Mouse (Mus musculus): Measurements from ENCODE around the gene Ckm. TPM values are rescaled to one million over a fixed set of nuclear protein-coding genes. Genes with fewer than 3 reads are reported as not detected.

Gene Ckm
- polyA plus RNA-seq, 1 experiment from 2014 or later: 28.2 TPM

GRCm38 (mm10) chr7:19409753-19410152, 5.2 kb downstream of the Ckm start:
- H3K4me2 ChIP-seq (replicated peaks; ENCODE audit: low read depth, low read length): no peak overlapping the region
- H3K27me3 ChIP-seq (ENCODE audit: insufficient read depth, low read length): peaks cover 5% of the 10 kb centered on the region
- peaks cover 4% of the 10 kb centered on the region; the same call in 1 of the 2 replicates for H3K4me1 ChIP-seq (ENCODE audit: insufficient read depth, low read length)
- H3K9me3 ChIP-seq (ENCODE audit: low read length): 0 out of 2 replicates have a peak, but pooled peaks cover 6% of the 10 kb centered on the region
- ATAC-seq (ENCODE audit: low FRiP score, low TSS enrichment): no peak
- no peak overlapping the region for H3K27ac ChIP-seq (ENCODE audit: low read length)
- H3K36me3 ChIP-seq (ENCODE audit: insufficient read depth, low read length): no peaks in the 10 kb centered on the region
- 30% methylated on average over 6 of the region's 6 CpGs for WGBS
- no peak overlapping the region for H3K4me3 ChIP-seq (ENCODE audit: low read length)
- no peak overlapping the region for H3K9ac ChIP-seq (replicated peaks; ENCODE audit: low read length)

DNA sequence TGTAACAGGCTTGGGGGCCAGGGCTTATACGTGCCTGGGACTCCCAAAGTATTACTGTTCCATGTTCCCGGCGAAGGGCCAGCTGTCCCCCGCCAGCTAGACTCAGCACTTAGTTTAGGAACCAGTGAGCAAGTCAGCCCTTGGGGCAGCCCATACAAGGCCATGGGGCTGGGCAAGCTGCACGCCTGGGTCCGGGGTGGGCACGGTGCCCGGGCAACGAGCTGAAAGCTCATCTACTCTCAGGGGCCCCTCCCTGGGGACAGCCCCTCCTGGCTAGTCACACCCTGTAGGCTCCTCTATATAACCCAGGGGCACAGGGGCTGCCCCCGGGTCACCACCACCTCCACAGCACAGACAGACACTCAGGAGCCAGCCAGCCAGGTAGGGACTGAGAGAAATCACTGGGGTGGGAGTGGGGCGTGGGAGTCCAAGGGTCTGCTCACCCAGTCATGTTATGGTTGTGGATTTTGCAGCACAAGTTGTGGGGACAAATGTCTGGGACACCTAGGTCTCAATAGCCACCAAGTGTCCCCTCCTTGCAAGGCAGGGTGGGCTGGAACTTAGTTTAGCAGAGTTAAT, 6.3 kb downstream of the Ckm start:
- Histone ChIP-seq H3K9me3 (ENCODE audit: low read length) (0 out of 2 replicates have a peak, but pooled peaks cover 6% of the 10 kb centered on the region), H3K4me2 (replicated peaks; ENCODE audit: low read depth, low read length) (no peak overlapping the region), H3K27me3 (ENCODE audit: insufficient read depth, low read length) (no peaks in the 10 kb centered on the region), H3K4me3 (ENCODE audit: low read length) (no peak overlapping the region), H3K36me3 (ENCODE audit: insufficient read depth, low read length) (no peaks in the 10 kb centered on the region), H3K27ac (ENCODE audit: low read length) (no peak overlapping the region), H3K4me1 (ENCODE audit: insufficient read depth, low read length) (peaks cover 4% of the 10 kb centered on the region; the same call in 1 of the 2 replicates), H3K9ac (replicated peaks; ENCODE audit: low read length) (no peak overlapping the region)
- no peak for ATAC-seq (ENCODE audit: low FRiP score, low TSS enrichment)
- 71% methylated on average over 11 of the region's 11 CpGs for WGBS

- no peaks in the 10 kb centered on the region for H3K27me3 ChIP-seq (ENCODE audit: insufficient read depth, low read length)
- no peak overlapping the region for H3K4me3 ChIP-seq (ENCODE audit: low read length)
- H3K4me2 ChIP-seq (replicated peaks; ENCODE audit: low read depth, low read length): no peak overlapping the region
- no peak for ATAC-seq (ENCODE audit: low FRiP score, low TSS enrichment)
- H3K36me3 ChIP-seq (ENCODE audit: insufficient read depth, low read length): no peaks in the 10 kb centered on the region
- H3K9me3 ChIP-seq (ENCODE audit: low read length): 0 out of 2 replicates have a peak, but pooled peaks cover 6% of the 10 kb centered on the region
- H3K4me1 ChIP-seq (ENCODE audit: insufficient read depth, low read length): peaks cover 4% of the 10 kb centered on the region; the same call in 1 of the 2 replicates
- H3K27ac ChIP-seq (ENCODE audit: low read length): no peak overlapping the region
- H3K9ac ChIP-seq (replicated peaks; ENCODE audit: low read length): no peak overlapping the region
- WGBS: 84% methylated on average over 5 of the region's 5 CpGs
These were observed 7.2 kb downstream of the Ckm start for GRCm38 (mm10) chr7:19411783-19412182.

GRCm38 (mm10) chr7:19413525-19413924, 8.9 kb downstream of the Ckm start:
- no peak overlapping the region for H3K4me2 ChIP-seq (replicated peaks; ENCODE audit: low read depth, low read length)
- no peak overlapping the region for H3K4me3 ChIP-seq (ENCODE audit: low read length)
- H3K36me3 ChIP-seq (ENCODE audit: insufficient read depth, low read length): no peaks in the 10 kb centered on the region
- peaks cover 4% of the 10 kb centered on the region; the same call in 1 of the 2 replicates for H3K27me3 ChIP-seq (ENCODE audit: insufficient read depth, low read length)
- H3K4me1 ChIP-seq (ENCODE audit: insufficient read depth, low read length): peaks cover 4% of the 10 kb centered on the region; the same call in 1 of the 2 replicates
- H3K9me3 ChIP-seq (ENCODE audit: low read length): 0 out of 2 replicates have a peak, but pooled peaks cover 6% of the 10 kb centered on the region
- 84% methylated on average over 3 of the region's 3 CpGs for WGBS
- ATAC-seq (ENCODE audit: low FRiP score, low TSS enrichment): no peak
- no peak overlapping the region for H3K27ac ChIP-seq (ENCODE audit: low read length)
- H3K9ac ChIP-seq (replicated peaks; ENCODE audit: low read length): no peak overlapping the region

- H3K4me3 ChIP-seq (ENCODE audit: low read length): no peak overlapping the region
- H3K4me1 ChIP-seq (ENCODE audit: insufficient read depth, low read length): 0 out of 2 replicates have a peak, but pooled peaks cover 6% of the 10 kb centered on the region
- H3K27me3 ChIP-seq (ENCODE audit: insufficient read depth, low read length): peaks cover 35% of the 10 kb centered on the region
- H3K9ac ChIP-seq (replicated peaks; ENCODE audit: low read length): no peak overlapping the region
- no peaks in the 10 kb centered on the region for H3K36me3 ChIP-seq (ENCODE audit: insufficient read depth, low read length)
- no peak overlapping the region for H3K4me2 ChIP-seq (replicated peaks; ENCODE audit: low read depth, low read length)
- H3K9me3 ChIP-seq (ENCODE audit: low read length): 0 out of 2 replicates have a peak, but pooled peaks cover 6% of the 10 kb centered on the region
- no peak overlapping the region for H3K27ac ChIP-seq (ENCODE audit: low read length)
- 67% methylated on average over 15 of the region's 15 CpGs for WGBS
- ATAC-seq (ENCODE audit: low FRiP score, low TSS enrichment): no peak
These were observed 12.0 kb downstream of the Ckm start for GRCm38 (mm10) chr7:19416590-19416989.

DNA sequence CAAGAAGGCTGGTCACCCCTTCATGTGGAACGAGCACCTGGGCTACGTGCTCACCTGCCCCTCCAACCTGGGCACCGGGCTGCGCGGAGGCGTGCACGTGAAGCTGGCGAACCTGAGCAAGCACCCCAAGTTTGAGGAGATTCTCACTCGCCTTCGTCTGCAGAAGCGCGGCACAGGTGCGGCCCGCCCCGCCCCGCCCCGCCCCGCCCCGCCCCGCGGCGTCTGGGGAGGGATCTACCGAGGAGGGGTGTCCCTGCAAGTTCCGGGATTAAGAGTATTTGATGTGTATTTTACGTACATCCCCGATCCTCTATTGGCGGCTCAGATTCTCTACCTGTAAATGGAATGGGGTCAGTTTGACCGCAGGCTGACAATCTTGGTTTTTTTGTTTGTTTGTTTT, 15.5 kb downstream of the Ckm start:
- H3K9ac ChIP-seq (replicated peaks; ENCODE audit: low read length): no peak overlapping the region
- H3K36me3 ChIP-seq (ENCODE audit: insufficient read depth, low read length): no peaks in the 10 kb centered on the region
- peaks cover 36% of the 10 kb centered on the region for H3K27me3 ChIP-seq (ENCODE audit: insufficient read depth, low read length)
- peak overlapping the region; percentile 20; the same call in 1 of the 2 replicates for H3K4me3 ChIP-seq (ENCODE audit: low read length)
- 0 out of 2 replicates have a peak, but pooled peaks cover 6% of the 10 kb centered on the region for H3K4me1 ChIP-seq (ENCODE audit: insufficient read depth, low read length)
- no peak overlapping the region for H3K27ac ChIP-seq (ENCODE audit: low read length)
- no peaks in the 10 kb centered on the region for H3K9me3 ChIP-seq (ENCODE audit: low read length)
- ATAC-seq (ENCODE audit: low FRiP score, low TSS enrichment): no peak
- peak overlapping the region; percentile 41 for H3K4me2 ChIP-seq (replicated peaks; ENCODE audit: low read depth, low read length)
- WGBS: 3% methylated on average over 28 of the region's 28 CpGs

GRCm38 (mm10) chr7:19420821-19421636, 16.5 kb downstream of the Ckm start:
- Histone ChIP-seq H3K4me2 (replicated peaks; ENCODE audit: low read depth, low read length) (peak overlapping the region; percentile 66), H3K36me3 (ENCODE audit: insufficient read depth, low read length) (peaks cover 9% of the 10 kb centered on the region), H3K4me3 (ENCODE audit: low read length) (peak overlapping the region; percentile 43), H3K4me1 (ENCODE audit: insufficient read depth, low read length) (0 out of 2 replicates have a peak, but pooled peaks cover 6% of the 10 kb centered on the region), H3K27me3 (ENCODE audit: insufficient read depth, low read length) (peaks cover 36% of the 10 kb centered on the region), H3K9me3 (ENCODE audit: low read length) (no peaks in the 10 kb centered on the region), H3K27ac (ENCODE audit: low read length) (no peak overlapping the region), H3K9ac (replicated peaks; ENCODE audit: low read length) (0 out of 2 replicates have a peak overlapping the region, but pooled peaks have one; percentile 44)
- WGBS: 12% methylated on average over 43 of the region's 43 CpGs
- peak; percentile 96 for ATAC-seq (ENCODE audit: low FRiP score, low TSS enrichment)

GRCm38 (mm10) chr7:19423083-19423482, 18.5 kb downstream of the Ckm start:
- H3K4me3 ChIP-seq (ENCODE audit: low read length): no peak overlapping the region
- H3K4me2 ChIP-seq (replicated peaks; ENCODE audit: low read depth, low read length): no peak overlapping the region
- H3K4me1 ChIP-seq (ENCODE audit: insufficient read depth, low read length): 0 out of 2 replicates have a peak, but pooled peaks cover 6% of the 10 kb centered on the region
- 81% methylated on average over 3 of the region's 3 CpGs for WGBS
- no peaks in the 10 kb centered on the region for H3K9me3 ChIP-seq (ENCODE audit: low read length)
- peaks cover 25% of the 10 kb centered on the region for H3K36me3 ChIP-seq (ENCODE audit: insufficient read depth, low read length)
- ATAC-seq (ENCODE audit: low FRiP score, low TSS enrichment): no peak
- H3K9ac ChIP-seq (replicated peaks; ENCODE audit: low read length): no peak overlapping the region
- peaks cover 36% of the 10 kb centered on the region for H3K27me3 ChIP-seq (ENCODE audit: insufficient read depth, low read length)
- no peak overlapping the region for H3K27ac ChIP-seq (ENCODE audit: low read length)

DNA sequence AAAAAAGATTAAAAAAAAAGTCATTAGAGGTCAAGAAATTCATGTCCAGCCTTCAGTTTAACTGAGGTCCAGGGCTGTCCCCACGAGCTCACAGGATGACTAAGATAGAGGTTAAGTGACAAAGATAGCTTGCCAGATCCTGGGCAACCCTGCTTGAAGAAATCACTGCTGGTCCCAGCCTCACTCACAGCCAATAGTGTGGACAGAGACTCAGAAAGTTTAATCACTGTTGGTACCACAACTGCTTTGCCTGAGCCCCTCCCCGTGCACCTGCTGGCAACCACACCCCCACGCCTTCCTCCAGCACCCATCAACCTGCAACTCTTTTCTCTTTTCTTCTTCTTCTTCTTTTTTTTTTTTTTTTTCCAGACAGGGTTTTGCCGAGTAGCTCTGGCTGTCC, 19.5 kb downstream of the Ckm start:
- 75% methylated on average over 4 of the region's 4 CpGs for WGBS
- no peak for ATAC-seq (ENCODE audit: low FRiP score, low TSS enrichment)

More for the DNA sequence above, 19.5 kb downstream of the Ckm start:
- Histone ChIP-seq H3K36me3 (ENCODE audit: insufficient read depth, low read length) (peaks cover 35% of the 10 kb centered on the region), H3K27ac (ENCODE audit: low read length) (no peak overlapping the region), H3K9ac (replicated peaks; ENCODE audit: low read length) (no peak overlapping the region), H3K4me3 (ENCODE audit: low read length) (no peak overlapping the region), H3K4me2 (replicated peaks; ENCODE audit: low read depth, low read length) (no peak overlapping the region), H3K9me3 (ENCODE audit: low read length) (no peaks in the 10 kb centered on the region), H3K4me1 (ENCODE audit: insufficient read depth, low read length) (0 out of 2 replicates have a peak, but pooled peaks cover 6% of the 10 kb centered on the region), H3K27me3 (ENCODE audit: insufficient read depth, low read length) (peaks cover 26% of the 10 kb centered on the region)
